Mouse (Mus musculus) liver, postnatal 0 days (tissue): Measurements from ENCODE around the gene Csf3r.

Experiments used
- CTCF ChIP-seq: sonication (generic); IDR thresholded peaks from 2 replicates; pipeline ENCODE4 v1.5.1; 2016; ENCODE audit warnings: antibody characterized with exemption, low read depth
- EP300 ChIP-seq: IDR thresholded peaks from 2 replicates; pipeline ENCODE4 v1.6.1; 2016; ENCODE audit warnings: antibody characterized with exemption, low read depth, mild to moderate bottlenecking

DNA sequence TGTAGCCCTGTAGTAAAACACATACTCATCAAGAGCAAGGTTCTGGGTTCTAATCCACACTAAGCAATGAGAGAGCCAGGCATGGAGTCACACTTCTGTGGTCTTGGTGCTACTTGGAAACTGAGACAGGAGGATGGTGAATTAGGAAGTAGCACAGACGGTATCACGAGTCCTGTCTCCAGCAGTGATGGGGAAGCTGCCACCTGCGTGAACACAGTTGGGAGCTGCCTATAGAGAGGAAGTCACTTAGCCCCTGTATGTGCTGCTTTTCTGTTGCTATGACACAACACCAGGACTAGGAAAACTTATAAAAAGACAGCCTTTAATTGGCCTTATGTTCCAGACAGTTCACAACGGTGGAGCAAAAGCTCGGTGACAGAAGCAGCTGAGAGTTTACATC is 6.4 kb downstream of the Csf3r start:
- TF ChIP-seq CTCF: no peak
- no peak for TF ChIP-seq EP300
